Mouse (Mus musculus): ENCODE measurements around the gene Gale.

Gene Gale

DNA sequence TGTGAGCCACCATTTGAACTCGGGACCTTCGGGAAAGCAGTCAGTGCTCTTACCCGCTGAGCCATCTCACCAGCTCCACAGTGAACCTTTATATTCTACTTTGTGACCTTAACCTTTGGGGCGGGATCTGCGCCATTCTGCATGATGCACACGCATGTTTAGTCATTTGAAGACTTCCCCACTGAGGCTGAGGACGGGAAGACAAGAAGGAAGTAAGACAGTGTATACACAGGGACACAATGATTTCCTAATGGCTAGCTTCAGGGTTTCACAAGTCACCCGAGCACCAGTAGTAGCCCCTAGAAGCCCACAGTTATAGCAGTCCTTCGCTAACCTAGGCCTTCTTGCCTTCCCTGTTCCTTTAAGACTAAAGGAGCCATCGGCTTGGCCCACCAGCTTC is 17.8 kb upstream of the Gale start:
- DNase-seq (ENCODE audit: low spot score): no peak

DNA sequence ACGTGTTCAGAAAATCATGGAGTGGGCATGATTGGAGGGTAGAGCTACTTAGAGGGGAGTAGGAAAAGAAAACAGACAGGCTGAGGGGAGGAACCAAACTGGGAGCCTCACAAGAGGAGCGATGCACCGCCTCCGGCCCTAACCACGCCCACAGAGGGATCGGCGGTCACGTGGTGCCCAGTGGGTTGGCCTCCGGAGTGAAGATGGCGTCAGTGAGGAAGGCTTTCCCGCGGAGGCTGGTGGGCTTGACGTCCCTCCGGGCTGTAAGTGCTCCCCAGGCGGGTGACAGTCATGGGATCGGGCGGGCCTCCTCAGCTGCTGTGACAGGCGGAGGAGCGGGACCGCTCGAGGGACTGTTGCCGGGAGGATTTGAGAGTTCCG is 17.3 kb upstream of the Gale start, which contains the start of gene Hmgcl:
Gene Hmgcl (plus strand): TSS at position 171 of the 381 bp plus-strand sequence.
- DNase-seq (ENCODE audit: low spot score): peak; percentile 93

DNA sequence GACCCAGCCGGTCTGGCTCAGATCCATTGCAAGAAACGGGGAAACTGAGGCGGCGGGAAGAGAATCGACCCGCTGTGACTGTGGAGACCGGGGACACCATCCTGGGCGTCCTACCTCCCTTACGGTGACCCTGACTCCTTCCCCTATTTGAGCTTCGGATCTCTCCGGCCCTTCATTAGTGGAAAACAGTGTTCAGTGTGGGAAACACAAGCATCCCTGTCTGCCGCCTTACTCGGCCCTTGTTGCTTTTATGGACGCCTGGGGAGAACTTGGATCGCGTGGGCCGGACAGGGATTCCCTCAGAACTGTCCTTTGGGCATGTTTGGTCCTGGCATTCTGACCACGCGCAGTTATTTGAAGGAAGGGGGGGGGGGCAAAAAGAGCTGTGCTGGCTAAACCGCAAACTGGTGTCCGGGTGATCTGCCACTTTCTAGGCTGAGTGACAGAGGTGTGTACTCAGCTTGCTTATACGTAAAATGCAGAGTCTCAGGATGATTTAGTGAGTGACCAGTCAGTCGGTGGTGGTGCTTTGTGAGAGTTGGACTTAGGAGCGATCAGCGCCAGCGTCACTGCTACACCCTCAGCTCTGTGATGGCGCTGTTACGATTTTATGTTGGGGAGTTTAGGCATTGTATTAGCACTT is 16.7 kb upstream of the Gale start:
- no peak for DNase-seq (ENCODE audit: low spot score)

DNA sequence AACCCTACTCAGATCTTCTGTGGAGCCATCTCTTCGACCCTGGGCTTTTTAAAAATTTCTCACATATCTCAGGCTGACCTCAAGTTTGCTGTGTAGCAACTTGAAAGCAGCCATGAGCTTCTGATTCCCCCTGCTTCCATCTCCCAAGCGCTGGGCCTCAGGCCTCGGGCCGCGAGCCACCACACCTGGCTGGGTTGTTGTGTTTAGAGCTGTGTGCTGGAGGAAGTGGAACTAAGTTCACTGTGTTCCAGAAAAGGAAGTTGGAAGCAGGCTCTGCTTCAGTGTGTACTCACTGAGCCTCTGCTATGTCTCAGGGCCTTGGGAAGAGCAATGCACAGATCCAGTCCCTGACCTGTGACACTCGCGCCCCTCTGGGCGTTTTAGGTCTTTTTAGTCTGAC is 15.4 kb upstream of the Gale start:
- no peak for DNase-seq (ENCODE audit: low spot score)

DNA sequence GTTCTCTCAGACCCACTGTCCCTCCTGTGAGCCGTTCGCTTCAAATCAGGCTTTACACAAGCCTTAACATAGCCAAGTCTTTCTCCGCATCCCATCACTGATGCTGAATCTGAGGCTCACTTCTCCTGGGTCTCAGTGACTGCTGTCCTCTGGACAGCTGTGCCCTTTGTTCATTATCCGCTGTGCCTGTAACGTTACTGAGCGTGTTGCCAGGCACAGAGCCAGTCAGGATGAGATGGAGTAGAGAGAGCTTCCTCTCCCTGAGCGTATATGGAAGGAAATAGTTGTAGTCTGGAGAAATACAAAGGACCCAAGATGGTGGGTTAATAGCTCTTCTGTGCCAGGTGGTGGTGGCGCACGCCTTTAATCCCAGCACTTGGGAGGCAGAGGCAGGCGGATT is 14.1 kb upstream of the Gale start:
- no peak for DNase-seq (ENCODE audit: low spot score)

DNA sequence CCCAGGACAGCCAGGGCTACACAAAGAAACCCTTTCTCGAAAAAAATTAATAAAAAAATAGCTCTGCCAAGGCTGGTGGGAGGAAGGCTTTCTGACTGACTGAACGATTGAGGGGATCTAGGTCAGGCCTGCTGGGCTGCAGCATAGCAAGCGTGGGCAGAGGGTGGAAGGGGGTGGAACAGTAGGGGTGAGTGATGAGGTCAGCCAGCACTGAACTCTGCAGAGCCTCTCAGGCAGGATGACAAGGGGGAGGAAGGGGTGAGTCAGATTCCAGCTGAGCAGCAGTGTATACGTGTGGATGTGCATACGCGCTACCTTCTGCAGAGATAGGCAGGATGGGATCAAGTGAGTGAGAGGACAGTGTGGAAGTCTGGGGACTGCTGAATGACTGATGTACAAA is 13.6 kb upstream of the Gale start:
- DNase-seq (ENCODE audit: low spot score): no peak

DNA sequence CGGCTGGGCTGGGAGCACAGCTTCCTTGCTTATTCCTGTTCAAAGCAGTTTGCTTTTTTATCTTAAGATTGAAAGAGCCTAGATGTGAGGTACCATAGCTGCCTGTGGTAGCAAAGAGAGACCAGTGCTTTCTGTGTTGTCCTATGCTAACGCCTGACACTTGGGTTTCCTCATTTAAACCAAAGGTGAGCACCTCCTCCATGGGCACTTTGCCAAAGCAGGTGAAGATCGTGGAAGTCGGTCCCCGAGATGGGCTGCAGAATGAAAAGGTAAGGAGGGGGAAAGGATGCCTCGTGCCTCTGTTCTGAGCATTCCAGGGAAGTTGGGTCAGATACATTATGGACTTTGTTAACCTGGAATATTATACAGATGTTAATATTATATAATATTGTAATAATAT is 13.2 kb upstream of the Gale start:
- no peak for DNase-seq (ENCODE audit: low spot score)

DNA sequence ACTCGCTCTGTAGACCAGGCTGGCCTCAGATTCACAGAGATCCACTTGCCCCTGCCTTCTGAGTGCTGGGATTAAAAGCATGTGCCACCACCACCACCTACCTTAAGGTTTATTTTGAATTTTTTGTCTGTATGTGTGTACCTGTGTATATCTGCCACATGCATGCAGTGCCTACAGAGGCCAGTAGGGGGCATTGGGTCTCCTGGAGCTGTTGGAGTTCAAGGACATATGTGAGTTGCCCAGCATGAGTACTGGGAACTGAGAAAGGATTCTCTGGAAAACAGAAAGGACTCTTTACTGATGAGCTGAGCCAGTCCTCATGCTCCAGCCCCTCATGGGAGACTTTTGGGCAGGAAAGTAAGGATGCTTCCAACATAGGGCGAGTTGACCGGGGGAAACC is 12.0 kb upstream of the Gale start:
- no peak for DNase-seq (ENCODE audit: low spot score)

DNA sequence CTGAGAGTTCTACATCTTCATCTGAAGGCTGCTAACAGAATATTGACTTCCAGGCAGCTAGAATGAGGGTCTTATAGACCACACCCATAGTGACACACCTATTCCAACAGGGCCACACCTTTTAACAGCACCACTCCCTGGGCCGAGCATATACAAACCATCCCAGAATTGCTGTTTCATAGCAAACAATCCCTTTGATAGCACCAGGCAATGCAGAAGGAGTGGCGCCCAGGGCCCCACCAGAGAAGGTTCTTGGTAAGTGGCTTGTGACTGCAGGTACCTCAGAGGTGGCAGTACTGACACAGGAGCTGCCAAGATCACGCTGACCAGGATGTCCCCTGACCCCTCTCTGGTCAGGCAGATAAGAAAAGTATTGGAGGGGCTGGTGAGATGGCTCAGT is 10.3 kb upstream of the Gale start:
- DNase-seq (ENCODE audit: low spot score): no peak

DNA sequence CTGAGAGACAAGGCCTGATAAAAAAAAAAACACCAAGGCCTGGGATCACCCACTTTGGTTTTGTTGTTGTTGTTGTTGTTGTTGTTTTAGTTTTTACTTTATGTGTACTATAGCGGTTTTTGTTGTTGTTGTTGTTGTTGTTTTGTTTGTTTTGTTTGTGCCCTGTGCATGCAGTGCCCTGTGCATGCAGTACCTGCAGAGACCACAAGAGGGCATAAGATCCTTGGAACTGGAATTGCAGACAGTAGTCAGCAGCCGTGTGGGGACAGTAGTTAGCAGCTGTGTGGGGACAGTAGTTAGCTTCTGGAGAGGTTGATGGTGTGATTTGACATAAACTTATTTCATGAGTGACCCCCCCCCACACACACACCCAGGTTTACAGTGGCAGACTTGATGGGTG is 9.3 kb upstream of the Gale start:
- no peak for DNase-seq (ENCODE audit: low spot score)

DNA sequence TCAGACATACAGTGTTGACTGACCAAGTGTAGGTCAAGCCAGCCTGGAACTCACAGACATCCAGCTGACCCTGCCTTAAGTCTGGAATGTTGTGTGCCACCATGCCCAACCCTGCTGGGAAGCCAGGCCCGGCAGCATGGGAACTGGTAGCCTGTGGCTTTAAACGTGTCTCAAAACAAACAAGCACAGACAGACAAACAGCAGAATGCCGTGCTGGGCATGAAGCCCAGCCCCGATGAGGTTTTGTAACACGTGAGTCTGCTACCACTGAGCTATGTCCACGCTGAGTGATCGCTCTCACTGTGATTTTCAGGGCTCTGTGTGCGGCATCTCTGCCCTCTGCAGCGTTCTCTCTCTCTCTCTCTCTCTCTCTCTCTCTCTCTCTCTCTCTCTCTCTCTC is 7.6 kb upstream of the Gale start:
- no peak for DNase-seq (ENCODE audit: low spot score)

DNA sequence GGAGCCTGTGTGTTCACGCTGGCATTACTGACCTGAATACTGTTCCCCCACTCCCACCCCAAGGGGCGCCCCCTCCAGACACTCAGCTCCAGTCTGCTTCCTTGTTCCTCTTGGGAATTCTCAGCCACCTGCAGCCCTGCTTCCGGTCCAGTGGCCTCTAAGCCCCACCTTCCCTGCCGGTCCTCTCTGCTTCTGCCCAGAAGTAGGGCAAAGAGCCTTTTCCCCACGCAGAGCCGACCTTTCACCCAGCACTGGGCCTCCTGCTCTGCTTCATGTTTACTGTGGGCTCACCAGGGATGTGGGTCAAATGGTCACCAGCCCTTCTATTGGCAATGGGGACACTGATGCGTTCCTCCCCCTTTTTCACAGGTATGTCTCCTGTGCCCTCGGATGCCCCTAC is 5.2 kb upstream of the Gale start:
- no peak for DNase-seq (ENCODE audit: low spot score)

DNA sequence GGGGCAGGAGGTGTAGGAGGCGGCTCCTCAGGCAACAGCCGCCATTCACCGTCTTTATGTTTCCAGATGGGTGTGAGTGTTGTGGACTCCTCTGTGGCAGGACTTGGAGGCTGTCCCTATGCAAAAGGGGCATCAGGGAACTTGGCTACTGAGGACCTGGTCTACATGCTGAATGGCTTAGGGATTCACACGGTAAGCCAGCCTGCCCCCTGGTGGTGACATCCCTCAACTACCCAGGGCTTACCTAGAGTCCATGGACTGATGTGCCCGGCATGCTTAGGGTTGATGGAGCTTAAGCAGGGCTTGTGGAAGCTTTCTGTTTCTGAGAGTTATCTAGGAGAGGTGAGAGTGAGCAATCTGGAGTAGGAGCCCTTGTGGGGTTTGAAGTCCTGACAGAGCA is 2.8 kb upstream of the Gale start:
- DNase-seq (ENCODE audit: low spot score): peak; percentile 59

DNA sequence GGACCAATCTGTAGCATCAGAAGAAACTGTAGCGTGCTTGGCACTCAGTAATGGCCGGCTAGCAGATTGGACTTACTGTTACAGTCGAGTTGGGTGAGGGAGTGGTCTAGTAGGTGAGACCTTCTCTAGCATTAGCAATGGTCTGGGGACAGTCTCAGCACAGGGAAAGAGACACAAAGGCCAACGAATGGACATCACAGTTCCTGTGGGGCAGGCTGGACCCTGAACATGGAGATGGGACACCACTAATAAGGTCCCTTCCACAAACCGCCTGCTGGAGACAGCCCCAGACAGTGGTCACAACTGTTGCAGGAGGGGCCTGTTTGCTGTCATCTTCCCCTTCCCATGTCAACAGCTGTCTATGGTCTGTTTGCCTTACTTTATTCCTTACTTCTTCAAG is 1.8 kb upstream of the Gale start:
- no peak for DNase-seq (ENCODE audit: low spot score)

DNA sequence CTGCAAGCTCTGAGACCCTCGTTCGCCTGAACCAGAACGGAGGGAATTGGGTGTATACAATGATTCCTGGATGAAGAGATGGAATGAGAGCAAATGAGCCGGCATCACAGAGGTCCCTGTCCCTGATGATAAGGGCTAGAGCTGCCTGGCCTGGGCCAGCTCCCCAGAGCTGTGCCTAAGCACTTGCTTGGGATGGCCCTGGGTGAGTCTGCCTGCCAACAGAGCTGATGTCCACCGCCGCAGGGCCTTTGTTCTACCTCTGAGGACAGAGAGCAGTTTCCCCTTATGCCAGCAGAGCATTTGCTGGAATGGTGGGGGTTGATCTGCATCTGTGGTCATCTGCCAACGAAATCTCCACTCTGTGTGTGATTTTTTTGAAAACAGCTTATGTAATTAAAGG is 1.3 kb upstream of the Gale start:
- DNase-seq (ENCODE audit: low spot score): no peak

DNA sequence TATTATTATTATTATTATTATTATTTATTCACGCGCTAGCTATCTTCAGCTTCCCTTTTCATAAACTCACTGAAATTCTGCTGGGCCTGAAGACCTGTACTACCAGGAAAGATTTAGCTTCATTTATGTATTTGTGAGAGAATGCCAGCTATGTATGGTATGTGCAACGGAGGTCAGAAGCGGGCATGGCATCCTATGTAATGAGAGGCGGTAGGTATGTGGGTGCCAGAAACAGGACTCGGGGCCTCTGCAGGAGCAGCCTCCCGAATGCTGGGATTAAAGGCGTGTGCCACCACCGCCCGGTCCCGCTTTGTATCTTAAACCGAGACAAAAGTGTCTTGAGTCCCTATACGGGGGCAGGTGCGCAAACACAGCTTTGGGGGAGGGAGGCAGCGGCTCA is 581 bp upstream of the Gale start:
- DNase-seq (ENCODE audit: low spot score): no peak

DNA sequence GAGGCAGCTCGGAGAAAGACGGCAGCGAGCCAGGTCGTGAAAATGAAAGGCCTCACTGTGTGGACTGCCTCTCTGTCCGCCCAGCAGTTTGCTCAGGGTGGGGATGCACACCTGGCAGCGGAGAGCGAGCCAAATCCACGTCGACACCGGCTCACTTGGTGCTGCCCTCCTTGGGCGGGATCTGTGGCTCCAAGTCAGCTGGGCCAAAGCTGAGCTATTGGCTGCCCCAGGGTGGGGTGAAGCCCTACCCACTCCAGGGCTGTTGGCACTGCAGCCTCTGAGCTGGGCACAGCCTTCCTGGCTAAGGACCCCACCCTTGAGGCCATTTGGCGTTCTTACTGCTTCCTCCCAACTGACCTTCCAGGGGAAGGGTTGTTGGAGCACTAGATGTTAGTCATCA is 899 bp downstream of the Gale start:
- DNase-seq (ENCODE audit: low spot score): peak; percentile 55

DNA sequence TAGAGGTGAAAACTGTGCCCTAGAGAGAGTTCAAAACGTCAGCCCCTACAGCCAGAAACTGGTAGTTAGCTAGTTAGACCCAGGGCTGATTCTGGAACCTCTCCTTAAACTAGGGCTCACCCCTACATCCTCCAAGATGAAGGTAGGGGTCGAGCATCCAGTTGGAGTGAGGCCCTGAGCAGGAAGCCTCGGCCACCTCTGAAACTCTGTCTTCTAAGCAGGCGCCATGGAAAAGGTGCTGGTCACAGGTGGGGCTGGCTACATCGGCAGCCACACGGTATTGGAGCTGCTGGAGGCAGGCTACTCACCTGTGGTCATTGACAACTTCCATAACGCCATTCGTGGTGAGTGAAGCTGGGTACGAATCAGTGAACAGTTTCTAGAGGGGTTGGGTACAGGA is 1.6 kb downstream of the Gale start:
- no peak for DNase-seq (ENCODE audit: low spot score)

DNA sequence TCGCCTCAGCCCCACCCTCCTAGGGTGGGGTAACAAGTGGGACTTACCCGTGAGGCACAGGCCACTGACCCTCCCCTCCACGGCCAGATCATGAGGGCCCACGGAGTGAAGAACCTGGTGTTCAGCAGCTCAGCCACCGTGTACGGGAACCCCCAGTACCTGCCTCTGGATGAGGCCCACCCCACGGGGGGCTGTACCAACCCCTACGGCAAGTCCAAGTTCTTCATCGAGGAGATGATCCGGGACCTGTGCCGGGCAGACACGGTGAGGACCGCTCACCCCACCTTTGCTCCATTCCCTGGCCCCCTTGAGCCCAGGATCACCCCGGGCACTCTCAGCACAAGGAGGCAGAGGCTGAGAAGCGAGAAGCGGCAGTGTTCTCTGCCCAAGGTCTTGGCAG is 2.8 kb downstream of the Gale start:
- no peak for DNase-seq (ENCODE audit: low spot score)

DNA sequence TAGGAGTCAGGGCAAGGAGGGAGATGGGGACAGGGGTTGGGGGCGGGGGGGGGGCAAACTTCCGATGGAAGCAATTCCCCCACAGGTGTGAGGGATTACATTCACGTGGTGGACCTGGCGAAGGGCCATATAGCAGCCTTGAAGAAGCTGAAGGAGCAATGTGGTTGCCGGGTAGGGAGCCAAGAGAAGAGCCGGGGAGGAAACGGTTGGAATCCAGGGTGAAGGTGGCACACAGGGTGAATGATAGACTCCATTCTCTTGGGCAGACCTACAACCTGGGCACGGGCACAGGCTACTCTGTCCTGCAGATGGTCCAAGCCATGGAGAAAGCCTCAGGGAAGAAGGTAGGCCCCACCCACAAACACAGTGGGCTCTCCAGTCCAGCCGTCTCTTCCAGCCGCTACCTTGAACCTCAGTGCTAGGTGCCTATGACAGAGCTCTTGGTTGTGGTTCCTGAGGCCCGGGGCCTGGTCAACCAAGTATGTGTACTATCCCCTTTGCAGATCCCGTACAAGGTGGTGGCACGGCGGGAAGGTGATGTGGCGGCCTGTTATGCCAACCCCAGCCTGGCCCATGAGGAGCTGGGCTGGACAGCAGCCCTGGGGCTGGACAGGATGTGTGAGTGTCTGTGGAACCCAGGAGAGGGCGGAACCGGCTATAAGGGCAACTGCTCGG is 3.7 kb downstream of the Gale start:
- DNase-seq (ENCODE audit: low spot score): no peak

DNA sequence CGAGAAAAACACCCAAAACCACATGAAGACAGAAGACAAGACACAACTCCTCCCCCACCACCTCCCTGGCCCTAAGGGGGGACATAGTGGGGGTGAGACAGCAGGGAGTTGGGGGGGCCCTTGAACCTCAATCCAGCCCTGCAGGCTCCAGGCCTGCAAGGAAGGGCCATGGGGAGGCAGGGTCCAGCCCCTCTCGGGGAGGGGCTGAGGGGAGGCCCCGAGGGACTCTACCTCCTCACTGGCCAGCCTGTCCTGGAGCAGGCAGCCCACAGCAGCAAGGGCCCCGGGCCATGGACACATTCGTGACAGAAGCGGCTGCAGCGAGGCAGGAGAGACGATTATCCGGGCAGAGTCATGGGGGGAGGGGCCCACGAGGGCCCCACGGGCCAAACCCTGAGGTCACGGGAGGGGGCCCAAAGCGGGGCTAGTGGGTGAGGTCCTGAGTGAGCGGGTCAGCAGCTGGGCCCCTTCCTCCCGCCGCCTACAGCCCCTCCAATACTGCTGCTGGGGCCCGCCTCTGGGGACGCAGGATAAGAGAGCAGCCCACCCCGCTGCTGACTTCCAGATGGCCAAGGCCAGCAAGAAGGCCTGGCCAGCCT is 4.8 kb downstream of the Gale start:
- DNase-seq (ENCODE audit: low spot score): no peak

DNA sequence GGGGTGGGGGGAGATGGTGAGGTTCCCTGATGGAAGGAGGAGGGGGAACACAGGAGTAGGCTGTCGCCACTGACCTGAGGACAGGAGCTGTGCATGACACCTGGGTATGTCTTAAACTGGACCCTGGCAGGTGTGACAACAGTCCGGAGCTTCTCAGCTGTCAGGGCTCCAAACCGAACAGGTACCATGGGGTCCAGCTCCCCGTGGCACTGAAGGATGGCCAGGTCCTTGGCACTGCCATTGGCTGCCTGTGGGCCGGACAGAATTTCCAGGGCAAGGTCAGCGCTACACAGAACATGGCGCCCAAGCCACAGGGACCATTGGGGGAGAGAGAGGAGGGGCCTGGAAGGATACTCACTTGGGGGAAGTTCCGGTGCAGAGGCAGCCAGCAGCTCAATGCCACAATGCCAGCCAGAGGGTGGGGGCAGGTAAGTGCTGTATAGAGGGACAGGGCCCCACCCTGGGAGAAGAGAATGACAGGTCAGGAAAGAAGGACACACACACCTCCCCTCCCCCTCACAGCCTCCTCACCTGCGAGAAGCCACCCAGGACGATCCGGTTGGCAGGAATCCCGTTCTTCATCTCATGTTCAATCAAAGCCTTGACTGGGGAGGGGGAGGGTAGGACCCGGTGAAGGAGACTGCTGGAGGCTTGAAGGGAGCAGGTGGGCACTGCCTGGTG is 5.7 kb downstream of the Gale start:
- no peak for DNase-seq (ENCODE audit: low spot score)

DNA sequence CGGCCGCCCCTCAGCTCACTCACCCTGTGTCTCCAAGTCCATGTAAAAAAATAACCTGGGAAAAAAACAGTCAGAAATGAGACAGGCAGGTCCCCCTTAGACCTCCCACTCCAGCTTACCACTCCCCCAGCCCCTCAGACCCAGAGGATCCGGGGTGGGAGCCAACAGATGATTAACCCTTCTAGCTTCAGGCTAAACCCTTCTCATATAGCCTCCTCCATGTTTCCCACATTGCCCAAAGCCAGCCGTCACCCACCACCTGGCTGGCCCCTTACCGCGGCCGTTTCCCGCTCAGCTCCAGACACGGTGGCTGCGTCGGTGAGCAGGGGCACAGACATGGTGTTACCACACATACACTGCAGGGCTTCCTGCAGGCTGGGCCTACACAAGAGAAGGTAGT is 7.1 kb downstream of the Gale start:
- no peak for DNase-seq (ENCODE audit: low spot score)
